27 mouse cellular contexts compared by ENCODE assay signal in the genomic region with DNA sequence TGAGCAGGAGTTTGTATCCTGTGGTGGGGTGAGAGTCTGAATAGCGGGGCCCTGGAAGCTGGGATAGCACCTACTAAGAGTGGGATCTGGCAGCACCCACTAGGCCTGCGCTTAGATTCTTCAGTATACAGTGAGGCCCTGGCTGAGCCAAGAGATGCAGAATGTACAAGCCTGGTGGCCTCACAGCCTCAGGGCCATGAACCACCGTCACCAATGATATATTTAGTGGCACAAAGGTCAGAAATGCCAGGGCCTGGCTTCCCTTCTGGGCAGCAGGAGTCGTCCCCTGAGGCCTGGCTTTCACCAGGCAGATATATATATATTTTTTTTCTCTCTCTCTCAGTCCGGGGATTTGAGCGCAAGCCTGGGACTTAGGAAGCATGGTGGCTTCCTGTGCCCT. TPM values are rescaled to one million over a fixed set of nuclear protein-coding genes. Genes with fewer than 3 reads are reported as not detected.
A peak's percentile ranks its signal among the peaks of the same experiment; 100 is the strongest.
DNase-seq lines count a peak whose midpoint lies in the region; TF ChIP-seq lines count a peak whose summit lies in the region.
"Had no signal": no experiment of that assay in that cellular context is flagged by ENCODE, and none has a peak within 500 bp of the region (broad histone marks: within the 10 kb centered on the region; RNA-seq: fewer than 3 reads in every experiment).

No protein-coding gene starts in this region.

- H3K4me3 ChIP-seq in cerebellum, adult 2 months (replicated peaks; ENCODE audit: insufficient read depth, low read depth, low read length), result peak overlapping the region; percentile 10
- H3K4me3 ChIP-seq in olfactory bulb, adult 2 months (ENCODE audit: insufficient read depth, low read depth, low read length), result no peak overlapping the region
- H3K4me3 ChIP-seq: embryonic facial prominence, embryonic 12.5 days; embryonic facial prominence, embryonic 15.5 days; hindbrain, embryonic 12.5 days; hindbrain, embryonic 15.5 days had no signal

- peaks cover 85% of the 10 kb centered on the region for H3K4me1 ChIP-seq in cerebellum, adult 2 months (ENCODE audit: control insufficient read depth, insufficient read depth, low read length)
- H3K4me1 ChIP-seq in olfactory bulb, adult 2 months (ENCODE audit: control insufficient read depth, insufficient read depth, low read length), result peaks cover 81% of the 10 kb centered on the region
- H3K4me1 ChIP-seq: embryonic facial prominence, embryonic 12.5 days; embryonic facial prominence, embryonic 15.5 days had no signal

- 11% methylated on average over 6 of the region's 6 CpGs for WGBS in cerebellum, adult 2 months
- WGBS in olfactory bulb, adult 2 months, result 84% methylated on average over 6 of the region's 6 CpGs

- H3K27me3 ChIP-seq in cerebellum, adult 2 months (ENCODE audit: control insufficient read depth, insufficient read depth, low read length), result no peaks in the 10 kb centered on the region
- H3K27me3 ChIP-seq: embryonic facial prominence, embryonic 15.5 days; hindbrain, embryonic 15.5 days had no signal

- no peak for TF ChIP-seq POLR2A in cerebellum, adult 2 months (IDR thresholded peaks at IDR 0.05; ENCODE audit: borderline replicate concordance, insufficient read depth, low read length)
- TF ChIP-seq POLR2A in olfactory bulb, adult 2 months (IDR thresholded peaks at IDR 0.05; ENCODE audit: insufficient read depth, low read depth, low read length), result no peak

- peak overlapping the region; percentile 14 for H3K27ac ChIP-seq in cerebellum, adult 2 months (ENCODE audit: insufficient read depth, low read length)
- peak overlapping the region; percentile 26; the same call in 1 of the 2 replicates for H3K27ac ChIP-seq in olfactory bulb, adult 2 months (ENCODE audit: insufficient read depth, low read depth, low read length)
- H3K27ac ChIP-seq: embryonic facial prominence, embryonic 12.5 days; embryonic facial prominence, embryonic 15.5 days; hindbrain, embryonic 12.5 days; hindbrain, embryonic 15.5 days had no signal

- no peak for DNase-seq in cerebellum, adult 2 months
- no peak for DNase-seq in cerebellum, adult 9-10 months
- peak; percentile 45 to 65 for DNase-seq in gastrocnemius, adult 8-10 months (ENCODE audit: low spot score in 2 of 2)
- no peak for DNase-seq in gastrocnemius, postnatal 4 days (ENCODE audit: low spot score in 2 of 2)
- DNase-seq in frontal cortex, postnatal 36 days (ENCODE audit: low spot score in 2 of 2), result no peak
- DNase-seq: adrenal gland, adult 8-10 months; adrenal gland, postnatal 25 days; cerebellum, adult 11-12 months; cerebellum, adult 9-11 months; forebrain, postnatal 0 days; heart, adult 11 months had no signal

- no peak for TF ChIP-seq CTCF in cerebellum, adult 2 months (IDR thresholded peaks at IDR 0.05; ENCODE audit: borderline replicate concordance, insufficient read depth, low read depth, low read length)
- no peak for TF ChIP-seq CTCF in olfactory bulb, adult 2 months (IDR thresholded peaks at IDR 0.05; ENCODE audit: insufficient read depth, low read depth, low read length)

RNA-seq across cellular contexts. Expression of a gene that starts 14.4 kb away (rescaled TPM):
- 325 and 338 TPM in 2 replicates for polyA plus RNA-seq in cerebellum, adult 2 months (2012; rRNA removed)
- total RNA-seq in gastrocnemius, adult 8-10 months (2022), result 10 to 100 TPM; 37.5 to 53.5 (median 49.3) TPM
- 10 to 100 TPM; 15.8 to 20.2 TPM for total RNA-seq in gastrocnemius, postnatal 4 days (2021)
- 47.6 and 146 TPM in 2 replicates for polyA plus RNA-seq in olfactory bulb, adult 2 months (2012; ENCODE audit: insufficient read depth, insufficient read length, low replicate concordance, missing spikeins)
- polyA plus RNA-seq: activated CD4-positive, CD25-positive, alpha-beta regulatory T cell, adult 4 months; heart, embryonic 14.5 days; heart, postnatal 0 days had no signal

RNA-seq across cellular contexts. Expression of a gene that starts 34.5 kb away (rescaled TPM):
- polyA plus RNA-seq in cerebellum, adult 2 months (2012; rRNA removed), result 0.08 TPM in 1 of 2 replicates, not detected in the other
- total RNA-seq in gastrocnemius, adult 8-10 months (2022), result 10 to 100 TPM; 11.1 to 14.3 (median 11.9) TPM
- 10 to 100 TPM; 63.8 to 76.5 TPM for total RNA-seq in gastrocnemius, postnatal 4 days (2021)
- polyA plus RNA-seq in olfactory bulb, adult 2 months (2012; ENCODE audit: insufficient read depth, insufficient read length, low replicate concordance, missing spikeins), result not detected in 2 replicates
- total RNA-seq: adrenal gland, adult 8-10 months; adrenal gland, postnatal 25 days; common myeloid progenitor, adult 5-6 weeks; ES-E14; forebrain, postnatal 0 days; heart, postnatal 25 days; hematopoietic stem cell, adult 5-6 weeks had no signal
- polyA plus RNA-seq: activated CD4-positive, CD25-positive, alpha-beta regulatory T cell, adult 4 months; forebrain, embryonic 11.5 days; forebrain, embryonic 14.5 days; forebrain, postnatal 0 days; heart, embryonic 14.5 days; heart, postnatal 0 days; intestine, embryonic 14.5 days; intestine, postnatal 0 days had no signal

Comparison
In these comparisons a context has a peak if more than half of its experiments do, and no peak if none do; other contexts are left out.
1. DNase-seq: peak in gastrocnemius, adult 8-10 months (2 of 2); none in cerebellum, adult 2 months (0 of 2), cerebellum, adult 9-10 months (single experiment), gastrocnemius, postnatal 4 days (0 of 2) and frontal cortex, postnatal 36 days (0 of 2).
2. RNA of a gene that starts 34.5 kb away (total RNA-seq): 63.8 to 76.5 TPM in gastrocnemius, postnatal 4 days; 11.1 to 14.3 TPM in gastrocnemius, adult 8-10 months; every median in the first group is over 4 times any median in the second.